Mouse (Mus musculus): ENCODE results near the gene Ift57. TPM values are rescaled to one million over a fixed set of nuclear protein-coding genes. Genes with fewer than 3 reads are reported as not detected.

The Ift57 gene
- total RNA-seq, 2 experiments from 2014 or later = 12.9 to 13.0 TPM

DNA sequence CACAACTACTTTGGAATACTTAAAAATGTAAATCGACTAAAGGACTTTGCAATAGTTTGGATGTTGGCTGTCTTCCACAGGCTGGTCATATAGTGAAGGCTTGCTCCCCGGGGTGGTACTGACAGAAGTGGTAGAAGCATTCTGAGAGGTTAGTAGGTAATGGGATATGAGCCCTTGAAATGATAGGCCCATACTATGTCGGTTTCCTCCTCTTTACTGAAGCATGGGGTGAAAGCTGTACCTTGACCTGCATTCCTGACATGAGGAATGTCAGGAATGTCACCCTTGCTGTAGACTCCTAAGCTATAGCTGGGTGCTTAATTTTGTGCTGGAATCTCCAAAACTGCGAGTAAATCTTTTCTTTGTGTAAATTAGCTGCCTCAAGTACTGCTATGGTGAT, 115.4 kb downstream of the Ift57 start:
- intact Hi-C loops (cut with DNase I) = no loop called here
- DNase-seq (ENCODE audit: low spot score) = no peak

Other genes with a start within 250 kb of the Ift57 start
- 10 to 100 TPM; 73.5 to 76.4 TPM for gene Cd47, start 101.3 kb downstream of the Ift57 start, total RNA-seq (2021)